Mouse (Mus musculus): ENCODE data around the gene Dpep2nb. TPM values are rescaled to one million over a fixed set of nuclear protein-coding genes. Genes with fewer than 3 reads are reported as not detected.
"Not testable (repeated sequence)": the region's sequence is repeated elsewhere in the genome, so short reads cannot be mapped to it uniquely, and the experiment has no call there.

Gene Dpep2nb
- polyA plus RNA-seq, 1 experiment from 2014 or later, result 0.14 TPM

DNA sequence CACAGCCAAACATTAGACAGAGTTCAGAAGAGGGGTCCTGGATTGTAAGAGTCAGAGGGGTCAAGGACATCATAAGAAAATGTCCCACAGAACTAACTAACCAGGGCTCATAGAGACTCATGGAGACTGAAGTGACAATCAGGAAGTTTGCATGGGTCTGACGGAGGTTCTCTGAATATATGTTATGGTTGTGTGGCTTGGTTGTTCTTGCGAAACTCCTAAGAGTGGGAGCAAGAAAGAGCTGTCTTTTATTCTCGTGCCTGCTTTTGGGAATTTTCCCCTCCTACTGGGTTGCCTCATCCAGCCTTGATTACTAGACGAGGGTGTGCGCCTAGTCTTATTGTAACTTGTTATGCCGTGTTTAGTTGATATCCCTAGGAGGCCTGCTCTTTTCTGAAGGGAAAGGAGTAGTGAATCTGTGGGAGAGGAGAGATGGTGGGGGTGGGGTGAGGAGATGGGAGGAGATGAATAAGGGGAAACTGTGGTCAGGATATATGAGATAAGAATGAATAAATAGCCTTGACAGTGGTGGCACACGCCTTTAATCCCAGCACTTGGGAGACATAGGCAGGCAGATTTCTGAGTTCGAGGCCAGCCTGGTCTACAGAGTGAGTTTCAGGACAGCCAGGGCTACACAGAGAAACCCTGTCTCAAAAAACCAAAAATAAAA lies 1.1 kb downstream of the Dpep2nb start:
- WGBS, result 81% methylated on average over 8 of the region's 8 CpGs
- H3K4me2 ChIP-seq, result no peak overlapping the region

DNA sequence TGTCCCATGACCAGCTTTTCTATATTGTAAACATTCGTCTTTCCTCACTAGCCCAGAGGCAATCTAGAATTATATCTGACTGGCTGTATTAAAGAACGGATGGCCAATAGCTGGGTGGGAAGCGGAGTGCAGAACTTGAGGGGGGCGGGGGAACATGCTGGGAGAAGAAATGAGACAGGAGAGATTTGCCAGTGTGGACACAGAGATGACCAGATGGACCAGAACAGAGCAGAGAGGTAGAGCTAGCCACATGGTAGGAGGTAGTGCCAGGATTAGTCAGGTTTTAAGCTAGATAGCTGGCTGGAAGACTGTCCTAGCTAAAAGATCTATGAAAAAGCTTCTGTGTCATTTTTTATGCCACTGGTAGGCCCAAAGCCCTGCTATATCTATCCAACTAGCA lies 3.9 kb downstream of the Dpep2nb start:
- H3K9me3 ChIP-seq (replicated peaks), result no peaks in the 10 kb centered on the region

More for the DNA sequence above, 1.1 kb downstream of the Dpep2nb start:
- no peak for ATAC-seq (ENCODE audit: low FRiP score)
- Histone ChIP-seq H3K9me3 (replicated peaks) (no peaks in the 10 kb centered on the region), H3K4me1 (peaks cover 6% of the 10 kb centered on the region), H3K4me3 (replicated peaks) (no peak overlapping the region), H3K36me3 (no peaks in the 10 kb centered on the region), H3K27ac (replicated peaks) (no peak overlapping the region), H3K27me3 (replicated peaks) (no peaks in the 10 kb centered on the region), H3K9ac (replicated peaks) (no peak overlapping the region)

DNA sequence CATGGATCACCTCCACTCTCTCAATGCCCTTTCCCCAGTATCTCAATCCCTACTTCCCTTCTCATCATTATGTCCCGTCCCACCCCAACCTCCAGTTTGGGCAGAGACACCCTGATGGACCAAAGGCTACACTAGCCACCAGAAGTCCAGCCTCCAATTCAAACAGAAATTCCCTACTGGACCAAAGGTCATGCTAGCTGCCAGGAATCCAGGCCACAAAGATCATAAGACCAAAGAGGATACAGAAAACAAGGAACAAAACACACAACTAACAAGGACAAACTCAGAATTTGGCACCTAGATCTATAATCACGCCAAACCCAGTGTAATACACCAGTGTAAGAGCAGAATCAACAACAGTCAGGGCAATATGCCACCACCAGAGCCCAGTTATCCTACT lies 6.8 kb downstream of the Dpep2nb start:
- H3K9me3 ChIP-seq (replicated peaks), result no peaks in the 10 kb centered on the region
- no peaks in the 10 kb centered on the region for H3K4me1 ChIP-seq
- 86% methylated on average over 2 of the region's 2 CpGs for WGBS
- H3K9ac ChIP-seq (replicated peaks), result no peak overlapping the region
- no peaks in the 10 kb centered on the region for H3K27me3 ChIP-seq (replicated peaks)
- no peak overlapping the region for H3K27ac ChIP-seq (replicated peaks)
- no peaks in the 10 kb centered on the region for H3K36me3 ChIP-seq
- no peak overlapping the region for H3K4me3 ChIP-seq (replicated peaks)
- no peak overlapping the region for H3K4me2 ChIP-seq
- no peak for ATAC-seq (ENCODE audit: low FRiP score)

More for the DNA sequence above, 3.9 kb downstream of the Dpep2nb start:
- H3K27me3 ChIP-seq (replicated peaks), result no peaks in the 10 kb centered on the region
- H3K4me2 ChIP-seq, result no peak overlapping the region
- H3K9ac ChIP-seq (replicated peaks), result no peak overlapping the region
- no peak overlapping the region for H3K27ac ChIP-seq (replicated peaks)
- H3K4me3 ChIP-seq (replicated peaks), result no peak overlapping the region
- H3K36me3 ChIP-seq, result no peaks in the 10 kb centered on the region
- no peak for ATAC-seq (ENCODE audit: low FRiP score)
- no peaks in the 10 kb centered on the region for H3K4me1 ChIP-seq
- WGBS, result 88% methylated on average over 4 of the region's 4 CpGs

DNA sequence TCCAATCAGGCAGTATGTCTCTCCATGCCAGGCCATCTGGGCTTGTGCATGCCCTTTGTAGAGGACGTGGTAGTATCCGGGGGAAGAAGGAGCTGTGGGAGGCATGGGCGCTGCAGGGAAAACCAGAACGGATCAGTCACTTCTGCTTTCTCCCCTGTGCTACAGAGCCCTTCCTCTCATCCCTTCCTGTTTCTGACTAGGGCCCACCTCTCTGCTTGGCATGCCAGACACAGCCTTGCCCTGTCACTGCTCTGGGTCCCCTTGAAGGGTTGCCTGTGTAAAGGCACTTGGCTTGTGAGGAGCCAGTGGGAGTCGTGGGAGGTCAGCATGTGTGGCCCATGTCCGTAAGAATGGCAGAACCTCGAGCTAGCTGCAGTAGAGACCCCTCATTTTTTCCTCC lies 9.4 kb downstream of the Dpep2nb start:
- no peaks in the 10 kb centered on the region for H3K27me3 ChIP-seq (replicated peaks)
- no peak overlapping the region for H3K9ac ChIP-seq (replicated peaks)
- 78% methylated on average over 7 of the region's 7 CpGs for WGBS
- no peaks in the 10 kb centered on the region for H3K36me3 ChIP-seq
- no peak overlapping the region for H3K4me2 ChIP-seq
- ATAC-seq (ENCODE audit: low FRiP score), result no peak
- no peak overlapping the region for H3K4me3 ChIP-seq (replicated peaks)
- H3K9me3 ChIP-seq (replicated peaks), result no peaks in the 10 kb centered on the region
- H3K4me1 ChIP-seq, result 0 out of 2 replicates have a peak, but pooled peaks cover under 1% of the 10 kb centered on the region
- H3K27ac ChIP-seq (replicated peaks), result no peak overlapping the region

DNA sequence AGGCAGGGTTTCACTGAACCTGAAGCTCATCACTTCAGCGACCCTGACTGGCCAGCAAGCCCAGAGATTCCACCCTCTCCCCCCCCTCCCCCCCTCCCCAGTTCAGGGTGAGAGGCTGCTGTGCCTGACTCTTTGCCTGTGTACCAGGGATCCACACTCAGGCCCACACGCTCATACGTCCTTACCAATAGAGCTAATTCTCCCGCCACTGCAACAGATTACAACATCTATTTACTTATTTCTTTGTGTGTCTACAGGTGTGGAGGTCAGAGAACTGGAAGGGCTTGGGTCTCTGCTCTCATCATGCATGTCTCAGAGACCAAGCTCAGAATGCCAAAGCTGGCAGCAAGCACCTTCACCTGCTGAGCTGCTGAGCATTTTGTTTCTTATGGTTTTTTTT lies 12.5 kb downstream of the Dpep2nb start:
- ATAC-seq (ENCODE audit: low FRiP score), result no peak
- Histone ChIP-seq H3K4me1 (peaks cover 8% of the 10 kb centered on the region; the same call in 1 of the 2 replicates), H3K27ac (replicated peaks) (no peak overlapping the region), H3K27me3 (replicated peaks) (no peaks in the 10 kb centered on the region), H3K36me3 (no peaks in the 10 kb centered on the region), H3K4me3 (replicated peaks) (no peak overlapping the region), H3K9ac (replicated peaks) (no peak overlapping the region), H3K9me3 (replicated peaks) (no peaks in the 10 kb centered on the region), H3K4me2 (no peak overlapping the region)
- 70% methylated on average over 4 of the region's 4 CpGs for WGBS

DNA sequence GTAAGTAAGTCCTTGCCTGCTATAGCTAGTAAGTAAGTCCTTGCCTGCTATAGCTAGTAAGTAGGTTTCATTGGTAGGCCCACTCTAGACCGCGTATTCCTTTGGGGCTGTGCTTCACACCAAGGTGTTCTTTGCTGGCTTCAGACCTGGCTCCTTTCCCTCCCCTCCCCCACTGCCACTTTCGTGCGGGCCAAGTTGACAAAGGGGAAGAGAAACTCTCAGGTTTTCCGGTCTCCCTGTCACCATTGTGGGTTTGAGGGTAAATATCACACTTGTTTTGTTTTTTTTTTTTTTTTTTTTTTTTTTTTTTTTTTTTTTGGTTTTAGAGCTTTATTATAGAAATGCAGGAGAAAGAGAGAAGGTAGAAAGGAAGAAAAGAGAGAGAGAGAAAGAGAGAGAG lies 13.3 kb downstream of the Dpep2nb start:
- peaks cover 8% of the 10 kb centered on the region; the same call in 1 of the 2 replicates for H3K4me1 ChIP-seq
- WGBS, result 70% methylated on average over 5 of the region's 5 CpGs
- H3K4me3 ChIP-seq (replicated peaks), result no peak overlapping the region
- H3K27ac ChIP-seq (replicated peaks), result no peak overlapping the region
- no peak overlapping the region for H3K9ac ChIP-seq (replicated peaks)
- H3K27me3 ChIP-seq (replicated peaks), result no peaks in the 10 kb centered on the region
- H3K4me2 ChIP-seq, result no peak overlapping the region
- H3K9me3 ChIP-seq (replicated peaks), result no peaks in the 10 kb centered on the region
- H3K36me3 ChIP-seq, result no peaks in the 10 kb centered on the region
- no peak for ATAC-seq (ENCODE audit: low FRiP score)

DNA sequence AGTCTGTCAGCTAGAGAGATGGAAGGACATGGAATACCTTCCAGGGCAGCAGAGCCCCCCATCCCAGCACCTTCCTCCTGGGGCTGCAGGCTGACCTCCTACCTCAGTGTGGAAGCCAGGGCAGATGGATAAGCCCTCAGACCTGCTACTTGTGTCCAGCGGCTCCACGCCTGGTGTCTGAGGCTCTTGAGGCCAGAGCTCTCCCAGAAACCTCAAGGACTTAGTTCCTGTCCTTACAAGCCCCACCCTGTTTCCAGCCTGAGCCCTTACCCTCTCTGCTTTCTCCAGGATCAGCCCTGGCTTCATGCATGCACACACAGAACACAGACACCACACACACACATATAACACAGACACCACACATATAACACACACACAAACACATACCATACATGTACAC lies 14.2 kb downstream of the Dpep2nb start:
- H3K27me3 ChIP-seq (replicated peaks), result no peaks in the 10 kb centered on the region
- peaks cover 8% of the 10 kb centered on the region; the same call in 1 of the 2 replicates for H3K4me1 ChIP-seq
- 83% methylated on average over 2 of the region's 2 CpGs for WGBS
- no peak overlapping the region for H3K4me2 ChIP-seq
- H3K9ac ChIP-seq (replicated peaks), result no peak overlapping the region
- H3K36me3 ChIP-seq, result no peaks in the 10 kb centered on the region
- ATAC-seq (ENCODE audit: low FRiP score), result no peak
- no peak overlapping the region for H3K4me3 ChIP-seq (replicated peaks)
- H3K27ac ChIP-seq (replicated peaks), result no peak overlapping the region
- no peaks in the 10 kb centered on the region for H3K9me3 ChIP-seq (replicated peaks)

DNA sequence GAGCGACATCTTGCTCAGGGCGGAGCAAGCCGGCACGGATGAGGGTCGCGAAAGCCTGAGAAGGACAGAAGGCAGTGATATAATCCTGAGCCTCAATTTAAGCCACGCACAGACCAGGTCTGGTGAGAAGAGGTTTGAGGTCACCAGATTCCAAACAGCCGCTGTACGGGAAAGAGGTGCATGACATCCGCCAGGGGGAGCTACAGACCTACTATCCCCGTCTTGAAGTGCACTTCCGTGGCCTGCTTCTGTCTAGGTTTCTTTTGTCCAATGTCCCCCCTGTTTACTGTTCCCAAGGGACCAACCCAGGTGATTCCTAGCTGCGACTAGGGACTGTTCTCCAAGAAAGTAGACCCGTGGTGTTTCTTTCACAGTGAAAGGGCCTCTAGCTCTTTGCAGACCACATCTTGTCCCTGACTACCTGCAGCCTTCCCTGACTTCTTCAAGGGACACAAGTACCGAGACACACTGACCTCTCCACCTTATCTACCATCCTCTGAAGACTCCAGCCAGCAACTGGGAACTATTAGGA lies 14.9 kb downstream of the Dpep2nb start, which contains the start of gene Dus2:
Gene Dus2, plus strand, starts transcription at position 482 of the 532 bp plus-strand sequence.
- 10% methylated on average over 15 of the region's 15 CpGs for WGBS
- Histone ChIP-seq H3K36me3 (no peaks in the 10 kb centered on the region), H3K4me1 (peaks cover 8% of the 10 kb centered on the region; the same call in 1 of the 2 replicates), H3K4me2 (peak within 1 kb of the TSS; percentile 27; the same call in 1 of the 2 replicates), H3K9ac (replicated peaks) (no peak within 1 kb of the TSS), H3K4me3 (replicated peaks) (no peak within 1 kb of the TSS), H3K27me3 (replicated peaks) (no peaks in the 10 kb centered on the region), H3K27ac (replicated peaks) (no peak within 1 kb of the TSS), H3K9me3 (replicated peaks) (no peaks in the 10 kb centered on the region)
- no peak for ATAC-seq (ENCODE audit: low FRiP score)

DNA sequence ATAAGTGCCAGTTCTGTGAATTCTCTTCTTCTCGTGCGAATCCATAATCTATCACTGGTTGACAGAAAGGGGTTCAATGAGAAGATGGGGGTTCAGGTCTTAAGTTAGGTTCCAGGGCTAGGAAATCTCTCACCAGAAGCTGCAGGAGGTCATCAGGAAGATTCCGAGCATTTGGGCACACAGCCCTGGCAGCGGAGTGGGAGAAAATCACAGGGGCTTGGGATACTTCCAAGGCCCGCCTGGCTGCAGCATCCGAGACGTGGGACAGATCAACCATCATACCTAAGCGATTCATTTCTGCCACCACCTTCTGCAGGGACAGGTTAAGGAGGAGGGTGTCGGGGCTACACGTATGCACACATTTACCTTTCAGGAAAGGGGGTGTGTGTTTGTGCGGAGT lies 17.2 kb downstream of the Dpep2nb start:
- ATAC-seq (ENCODE audit: low FRiP score), result no peak
- whole genome bisulfite sequencing, result 87% methylated on average over 11 of the region's 11 CpGs
- Histone ChIP-seq H3K9me3 (replicated peaks) (no peaks in the 10 kb centered on the region), H3K27me3 (replicated peaks) (no peaks in the 10 kb centered on the region), H3K4me1 (peaks cover 8% of the 10 kb centered on the region; the same call in 1 of the 2 replicates), H3K27ac (replicated peaks) (no peak overlapping the region), H3K4me3 (replicated peaks) (no peak overlapping the region), H3K4me2 (no peak overlapping the region), H3K9ac (replicated peaks) (no peak overlapping the region), H3K36me3 (no peaks in the 10 kb centered on the region)

DNA sequence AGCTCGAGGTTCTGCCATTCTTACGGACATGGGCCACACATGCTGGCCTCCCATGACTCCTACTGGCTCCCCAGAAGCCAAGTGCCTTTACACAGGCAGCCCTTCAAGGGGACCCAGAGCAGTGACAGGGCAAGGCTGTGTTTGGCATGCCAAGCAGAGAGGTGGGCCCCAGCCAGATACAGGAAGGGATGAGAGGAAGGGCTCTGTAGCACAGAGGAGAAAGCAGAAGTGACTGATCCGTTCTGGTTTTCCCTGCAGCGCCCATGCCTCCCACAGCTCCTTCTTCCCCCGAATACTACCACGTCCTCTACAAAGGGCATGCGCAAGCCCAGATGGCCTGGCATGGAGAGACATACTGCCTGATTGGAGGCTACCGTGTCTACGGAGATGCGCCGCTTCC lies 22.4 kb downstream of the Dpep2nb start:
- not testable (repeated sequence) for H3K9me3 ChIP-seq (replicated peaks); H3K4me3 ChIP-seq (replicated peaks); H3K4me2 ChIP-seq; H3K27ac ChIP-seq (replicated peaks); H3K27me3 ChIP-seq (replicated peaks); H3K4me1 ChIP-seq; ATAC-seq (ENCODE audit: low FRiP score); H3K9ac ChIP-seq (replicated peaks); H3K36me3 ChIP-seq
- 79% methylated on average over 11 of the region's 11 CpGs for WGBS

DNA sequence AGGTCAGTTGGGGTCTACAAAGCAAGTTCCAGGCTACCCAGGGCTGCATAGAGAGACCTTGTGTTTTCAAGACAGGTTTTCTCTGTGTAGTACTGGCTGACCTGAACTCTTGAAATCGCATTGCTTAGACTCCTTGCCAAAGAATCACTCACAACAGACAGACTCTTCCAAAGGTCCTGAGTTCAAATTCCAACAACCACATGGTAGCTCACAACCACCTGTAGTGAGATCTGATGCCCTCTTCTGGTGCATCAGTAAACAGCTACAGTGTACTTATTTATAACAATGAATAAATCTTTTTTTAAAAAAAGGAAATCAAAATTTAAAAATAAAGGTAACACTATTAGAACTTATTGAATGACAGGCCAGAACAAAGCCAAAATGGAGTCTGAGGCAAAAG lies 24.6 kb downstream of the Dpep2nb start:
- H3K9me3 ChIP-seq (replicated peaks), result no peaks in the 10 kb centered on the region
- ATAC-seq (ENCODE audit: low FRiP score), result no peak
- 94% methylated on average over 1 of the region's 1 CpGs for WGBS
- no peak overlapping the region for H3K4me2 ChIP-seq
- no peaks in the 10 kb centered on the region for H3K4me1 ChIP-seq
- H3K4me3 ChIP-seq (replicated peaks), result no peak overlapping the region
- no peak overlapping the region for H3K9ac ChIP-seq (replicated peaks)
- H3K36me3 ChIP-seq, result no peaks in the 10 kb centered on the region
- H3K27ac ChIP-seq (replicated peaks), result no peak overlapping the region
- H3K27me3 ChIP-seq (replicated peaks), result no peaks in the 10 kb centered on the region

DNA sequence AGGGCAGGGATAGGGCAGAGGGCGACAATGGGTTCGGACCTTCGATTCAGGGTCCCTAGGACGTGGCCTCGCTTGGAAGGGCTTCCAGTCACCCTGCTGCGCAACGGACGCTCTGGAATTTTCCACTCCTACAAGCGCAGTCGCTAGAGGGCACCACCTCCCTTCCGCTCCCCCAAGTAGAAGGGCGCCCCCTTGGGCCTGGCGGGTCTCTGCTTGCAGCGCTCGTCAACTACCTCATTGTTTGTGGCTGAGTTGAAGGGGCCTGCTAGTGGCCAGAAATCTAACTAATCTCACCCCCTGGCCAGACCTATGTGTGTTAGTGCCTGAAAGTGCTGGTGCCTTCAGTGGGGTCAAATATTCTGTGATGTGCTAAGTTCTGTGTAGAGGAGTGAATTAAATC lies 26.4 kb downstream of the Dpep2nb start, which contains the start of gene Dpep3:
Gene Dpep3, minus strand, starts transcription at position 105 of the 400 bp plus-strand sequence.
- Histone ChIP-seq H3K4me1 (no peaks in the 10 kb centered on the region), H3K36me3 (no peaks in the 10 kb centered on the region), H3K9ac (replicated peaks) (no peak within 1 kb of the TSS), H3K4me3 (replicated peaks) (no peak within 1 kb of the TSS), H3K9me3 (replicated peaks) (no peaks in the 10 kb centered on the region), H3K27ac (replicated peaks) (no peak within 1 kb of the TSS), H3K27me3 (replicated peaks) (no peaks in the 10 kb centered on the region), H3K4me2 (no peak within 1 kb of the TSS)
- 94% methylated on average over 15 of the region's 15 CpGs for WGBS
- no peak for ATAC-seq (ENCODE audit: low FRiP score)

Measured in neural tube, embryonic 15.5 days (tissue).